Mouse (Mus musculus): ENCODE data around the gene Spock1. TPM values are rescaled to one million over a fixed set of nuclear protein-coding genes. Genes with fewer than 3 reads are reported as not detected.

Gene Spock1
- total and polyA plus RNA-seq, 3 experiments: not detected

DNA sequence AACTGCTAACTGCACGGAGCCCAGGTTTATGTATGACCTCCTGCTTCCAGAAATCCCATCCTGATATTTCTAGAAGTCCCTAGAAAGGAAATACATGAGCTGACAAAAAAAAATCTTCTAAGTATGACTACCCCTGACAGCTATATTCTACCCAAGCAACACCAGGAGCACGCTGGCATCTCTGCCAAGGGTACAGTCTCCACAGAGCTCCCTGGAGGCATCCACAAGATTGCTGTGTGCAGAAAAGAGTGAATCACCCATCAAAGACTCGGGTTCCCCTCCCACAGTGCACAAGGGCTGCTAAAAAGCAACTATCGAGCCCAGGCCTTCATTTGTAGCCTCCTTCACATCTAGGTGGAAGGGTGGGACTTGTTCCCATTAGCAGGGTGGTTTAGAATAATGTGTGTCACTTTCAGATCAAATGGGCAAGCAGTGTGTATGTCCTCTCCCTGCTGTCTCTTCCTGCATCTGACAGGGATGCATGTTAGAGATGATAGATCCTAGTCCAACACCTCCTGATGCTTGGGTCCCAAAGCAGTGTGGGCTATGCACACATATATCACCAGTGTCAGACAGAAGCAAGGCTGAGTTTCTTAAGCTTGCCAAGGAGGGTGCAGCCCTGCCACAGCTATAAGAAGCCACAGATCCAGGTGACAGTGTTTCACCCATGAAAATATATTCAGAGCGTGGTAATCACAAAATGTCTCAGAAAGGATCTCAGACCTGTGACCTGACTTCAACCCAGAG, 70.3 kb downstream of the Spock1 start:
- no peak overlapping the region for H3K27ac ChIP-seq (ENCODE audit: insufficient read depth, low read depth)
- dilution Hi-C loops (cut with MboI; ENCODE audit: extremely low pct_ligation_motif_present, extremely low pct_unique_long_range_greater_than_20kb, low sequenced_read_pairs): no loop called here

DNA sequence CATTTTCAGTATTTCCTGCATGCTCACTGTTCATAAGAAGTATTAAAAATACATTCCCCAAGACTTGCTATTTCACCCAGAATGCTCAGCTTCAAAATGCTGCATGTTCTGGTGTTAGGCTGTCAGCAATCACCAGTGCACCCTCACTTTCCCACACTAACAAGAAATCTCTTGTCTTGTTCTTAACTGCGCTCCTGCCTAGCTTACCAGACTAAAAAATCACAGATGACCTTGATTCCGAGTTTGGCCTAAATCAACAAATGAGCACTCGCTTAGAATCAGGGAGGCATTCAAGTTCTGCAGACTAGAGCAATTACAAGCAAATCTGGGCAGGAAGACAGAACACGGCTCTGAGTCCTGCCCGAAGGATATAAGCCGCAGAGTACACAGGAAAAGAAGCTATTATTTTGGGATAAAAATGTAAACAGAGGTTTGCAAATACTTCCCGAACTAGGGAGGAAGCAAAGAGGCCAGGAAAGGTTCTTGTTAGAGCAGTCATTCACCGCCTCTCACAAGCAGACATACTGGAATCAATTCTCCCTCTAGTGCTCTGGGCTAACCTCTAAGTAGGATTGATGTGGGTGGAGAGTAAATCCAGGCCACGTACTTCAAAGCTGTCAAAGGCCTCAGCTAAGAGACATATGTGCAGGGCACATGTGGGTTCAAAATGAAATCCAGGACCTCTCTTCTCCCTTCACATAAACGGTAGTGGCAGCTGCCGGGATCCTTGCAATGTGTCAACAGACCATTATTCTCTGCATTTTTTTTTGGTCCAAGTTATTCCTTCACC, 76.6 kb downstream of the Spock1 start:
- Histone ChIP-seq H3K4me1 (ENCODE audit: control insufficient read depth in 1 of 2, insufficient read depth in 2 of 2) (no peaks in the 10 kb centered on the region), H3K36me3 (replicated peaks in 1 of 2; ENCODE audit: control insufficient read depth in 1 of 2, insufficient read depth in 1 of 2, low read length in 1 of 2) (no peaks in the 10 kb centered on the region), H3K27ac (ENCODE audit: insufficient read depth, low read depth) (no peak overlapping the region), H3K4me2 (ENCODE audit: insufficient read depth, low read depth, poor library complexity, severe bottlenecking) (no peak overlapping the region), H3K27me3 (replicated peaks) (no peaks in the 10 kb centered on the region), H3K4me3 (replicated peaks in 1 of 3; ENCODE audit: low read depth in 2 of 3, low read length in 2 of 3, poor library complexity in 1 of 3) (no peak overlapping the region), H3K9ac (ENCODE audit: insufficient read depth, low read depth) (no peak overlapping the region), H3K79me2 (replicated peaks; ENCODE audit: control insufficient read depth, extremely low read depth, insufficient read depth, poor library complexity, severe bottlenecking) (no peaks in the 10 kb centered on the region), H3K9me3 (replicated peaks; ENCODE audit: low read length) (peaks cover 78% of the 10 kb centered on the region)
- TF ChIP-seq NELFE (IDR thresholded peaks at IDR 0.05; ENCODE audit: low read depth, low read length): no peak
- no peak for TF ChIP-seq ZC3H11A (IDR thresholded peaks at IDR 0.05; ENCODE audit: low read depth, low read length)
- TF ChIP-seq USF1 (IDR thresholded peaks at IDR 0.05; ENCODE audit: low read depth, low read length): no peak
- TF ChIP-seq EP300 (IDR thresholded peaks at IDR 0.05; ENCODE audit: low read length): no peak
- no peak for TF ChIP-seq HCFC1 (IDR thresholded peaks at IDR 0.05; ENCODE audit: low read depth, low read length)
- DNase-seq (ENCODE audit: extremely low read depth): no peak
- in situ Hi-C loops (cut with MboI; ENCODE audit: low pct_ligation_motif_present, low pct_unique_long_range_greater_than_20kb, low sequenced_read_pairs): no loop called here
- dilution Hi-C loops (cut with MboI; ENCODE audit: extremely low pct_ligation_motif_present, extremely low pct_unique_long_range_greater_than_20kb, low sequenced_read_pairs): no loop called here

More for the DNA sequence above, 70.3 kb downstream of the Spock1 start:
- in situ Hi-C loops (cut with MboI; ENCODE audit: low pct_ligation_motif_present, low pct_unique_long_range_greater_than_20kb, low sequenced_read_pairs): no loop called here
- Histone ChIP-seq H3K4me1 (ENCODE audit: control insufficient read depth in 1 of 2, insufficient read depth in 2 of 2) (no peaks in the 10 kb centered on the region), H3K27me3 (replicated peaks) (no peaks in the 10 kb centered on the region), H3K4me2 (ENCODE audit: insufficient read depth, low read depth, poor library complexity, severe bottlenecking) (no peak overlapping the region), H3K36me3 (replicated peaks in 1 of 2; ENCODE audit: control insufficient read depth in 1 of 2, insufficient read depth in 1 of 2, low read length in 1 of 2) (no peaks in the 10 kb centered on the region), H3K9ac (ENCODE audit: insufficient read depth, low read depth) (no peak overlapping the region), H3K79me2 (replicated peaks; ENCODE audit: control insufficient read depth, extremely low read depth, insufficient read depth, poor library complexity, severe bottlenecking) (no peaks in the 10 kb centered on the region), H3K9me3 (replicated peaks; ENCODE audit: low read length) (peaks cover 72% of the 10 kb centered on the region), H3K4me3 (replicated peaks in 1 of 3; ENCODE audit: low read depth in 2 of 3, low read length in 2 of 3, poor library complexity in 1 of 3) (no peak overlapping the region)
- no peak for DNase-seq (ENCODE audit: extremely low read depth)
- no peak for TF ChIP-seq POLR2AphosphoS2 (IDR thresholded peaks at IDR 0.05; ENCODE audit: low read depth, low read length)
- no peak for TF ChIP-seq MYC (IDR thresholded peaks at IDR 0.05; ENCODE audit: low read depth, low read length)
- no peak for TF ChIP-seq CHD1 (IDR thresholded peaks at IDR 0.05; ENCODE audit: low read depth, low read length)
- no peak for TF ChIP-seq MAZ (IDR thresholded peaks at IDR 0.05; ENCODE audit: low read depth, low read length)
- TF ChIP-seq ELF1 (IDR thresholded peaks at IDR 0.05; ENCODE audit: low read depth, low read length): no peak
- TF ChIP-seq RCOR1 (conservative IDR thresholded peaks at IDR 0.05; ENCODE audit: low read depth, low read length): no peak
- TF ChIP-seq E2F4 (IDR thresholded peaks at IDR 0.05; ENCODE audit: insufficient replicate concordance, low read depth, low read length): no peak
- TF ChIP-seq ETS1 (conservative IDR thresholded peaks at IDR 0.05; ENCODE audit: low read depth, low read length): no peak
